13 mouse cellular contexts compared by ENCODE assay signal in the genomic region with DNA sequence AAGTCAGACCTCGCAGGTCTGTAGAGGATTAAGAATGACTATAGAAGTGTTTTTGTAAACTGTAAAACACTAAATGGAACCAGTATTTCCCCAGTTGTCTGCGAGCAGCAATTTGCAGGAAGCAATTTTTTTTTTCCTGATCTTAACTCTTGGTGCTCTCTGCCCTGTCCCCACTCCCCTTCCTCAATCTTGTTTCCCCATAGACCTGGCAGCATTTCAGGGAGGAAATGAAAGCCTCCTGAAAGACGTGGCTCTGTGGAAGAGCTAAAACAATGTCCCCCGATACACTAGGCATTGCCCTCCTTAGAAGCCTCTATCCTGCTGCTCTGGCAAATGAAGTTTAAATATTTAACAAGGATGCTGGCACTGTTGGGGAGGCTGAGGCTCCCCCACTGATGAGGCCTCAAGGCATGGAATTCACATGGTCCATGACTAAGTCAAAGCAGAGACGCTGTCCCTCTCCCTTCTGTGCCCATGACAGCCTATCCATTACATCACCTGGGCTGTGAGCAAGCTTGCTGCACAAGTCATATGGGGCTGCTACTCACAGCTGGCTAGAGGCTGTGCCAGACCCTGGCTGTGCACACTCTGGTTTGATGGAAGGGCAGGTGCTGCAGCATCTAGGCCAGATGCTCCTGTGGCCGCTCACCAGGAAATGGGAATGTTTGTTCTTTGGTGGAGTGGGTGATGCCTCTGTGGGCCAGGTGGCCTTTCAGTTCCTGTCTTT. TPM values are rescaled to one million over a fixed set of nuclear protein-coding genes. Genes with fewer than 3 reads are reported as not detected.
A peak's percentile ranks its signal among the peaks of the same experiment; 100 is the strongest.
DNase-seq lines count a peak whose midpoint lies in the region; ATAC-seq lines count a peak whose summit lies in the region.
"Had no signal": no experiment of that assay in that cellular context is flagged by ENCODE, and none has a peak within 500 bp of the region (broad histone marks: within the 10 kb centered on the region; RNA-seq: fewer than 3 reads in every experiment).

No protein-coding gene starts in this region.

- no peak overlapping the region for H3K4me3 ChIP-seq in forebrain, embryonic 14.5 days (ENCODE audit: low read depth, low read length)
- H3K4me3 ChIP-seq in forebrain, embryonic 16.5 days (replicated peaks; ENCODE audit: low read length) = no peak overlapping the region
- H3K4me3 ChIP-seq in neural tube, embryonic 15.5 days (replicated peaks) = no peak overlapping the region
- H3K4me3 ChIP-seq in limb, embryonic 13.5 days = no peak overlapping the region
- H3K4me3 ChIP-seq: embryonic facial prominence, embryonic 12.5 days had no signal

- ATAC-seq in forebrain, embryonic 14.5 days = no peak
- no peak for ATAC-seq in forebrain, embryonic 16.5 days
- ATAC-seq in neural tube, embryonic 15.5 days (ENCODE audit: low FRiP score) = no peak
- ATAC-seq in limb, embryonic 13.5 days (ENCODE audit: low FRiP score, low read depth) = peak; percentile 28; the same call in 1 of the 2 replicates
- ATAC-seq: lung, postnatal 0 days had no signal

- no peaks in the 10 kb centered on the region for H3K9me3 ChIP-seq in forebrain, embryonic 14.5 days (replicated peaks; ENCODE audit: control insufficient read depth, low read length)
- no peaks in the 10 kb centered on the region for H3K9me3 ChIP-seq in forebrain, embryonic 16.5 days (ENCODE audit: control insufficient read depth, low read length)
- no peaks in the 10 kb centered on the region for H3K9me3 ChIP-seq in neural tube, embryonic 15.5 days (replicated peaks)
- no peaks in the 10 kb centered on the region for H3K9me3 ChIP-seq in limb, embryonic 13.5 days
- H3K9me3 ChIP-seq: embryonic facial prominence, embryonic 12.5 days had no signal

- no peak overlapping the region for H3K27ac ChIP-seq in forebrain, embryonic 14.5 days (ENCODE audit: low read depth, low read length)
- no peak overlapping the region for H3K27ac ChIP-seq in forebrain, embryonic 16.5 days (ENCODE audit: low read length)
- no peak overlapping the region for H3K27ac ChIP-seq in neural tube, embryonic 15.5 days (replicated peaks)
- no peak overlapping the region for H3K27ac ChIP-seq in limb, embryonic 13.5 days
- H3K27ac ChIP-seq: embryonic facial prominence, embryonic 12.5 days had no signal

- no peak overlapping the region for H3K4me2 ChIP-seq in forebrain, embryonic 14.5 days (ENCODE audit: low read length)
- no peak overlapping the region for H3K4me2 ChIP-seq in forebrain, embryonic 16.5 days (ENCODE audit: low read length)
- H3K4me2 ChIP-seq in neural tube, embryonic 15.5 days = no peak overlapping the region
- no peak overlapping the region for H3K4me2 ChIP-seq in limb, embryonic 13.5 days (replicated peaks)
- H3K4me2 ChIP-seq: embryonic facial prominence, embryonic 12.5 days; heart, embryonic 11.5 days had no signal

- DNase-seq in forebrain, embryonic 14.5 days (ENCODE audit: low spot score) = peak; percentile 14
- peak; percentile 20 for DNase-seq in neural tube, embryonic 10.5 days (ENCODE audit: extremely low spot score, low spot score)
- DNase-seq in thymus, postnatal 36 days = peak; percentile 33 to 67
- DNase-seq in adrenal gland, adult 18-20 months (ENCODE audit: low spot score in 2 of 2) = no peak
- DNase-seq in kidney, postnatal 36 days = no peak
- DNase-seq: adrenal gland, adult 2 months; right cerebral cortex, adult 18-20 months had no signal

- WGBS in forebrain, embryonic 14.5 days = 61% methylated on average over 6 of the region's 6 CpGs
- WGBS in forebrain, embryonic 16.5 days = 56% methylated on average over 6 of the region's 6 CpGs
- WGBS in neural tube, embryonic 15.5 days = 48% methylated on average over 6 of the region's 6 CpGs
- WGBS in limb, embryonic 13.5 days = 25% methylated on average over 6 of the region's 6 CpGs

- H3K4me1 ChIP-seq in forebrain, embryonic 14.5 days (ENCODE audit: control insufficient read depth, insufficient read depth, low read length) = peaks cover 3% of the 10 kb centered on the region
- H3K4me1 ChIP-seq in forebrain, embryonic 16.5 days (replicated peaks; ENCODE audit: control insufficient read depth, insufficient read depth, low read length) = peaks cover 4% of the 10 kb centered on the region; the same call in 1 of the 2 replicates
- H3K4me1 ChIP-seq in neural tube, embryonic 15.5 days = peaks cover 8% of the 10 kb centered on the region
- H3K4me1 ChIP-seq in limb, embryonic 13.5 days = peaks cover 7% of the 10 kb centered on the region

- H3K36me3 ChIP-seq in forebrain, embryonic 14.5 days (ENCODE audit: control insufficient read depth, insufficient read depth, low read length) = no peaks in the 10 kb centered on the region
- H3K36me3 ChIP-seq in forebrain, embryonic 16.5 days (ENCODE audit: control insufficient read depth, insufficient read depth) = no peaks in the 10 kb centered on the region
- no peaks in the 10 kb centered on the region for H3K36me3 ChIP-seq in neural tube, embryonic 15.5 days
- no peaks in the 10 kb centered on the region for H3K36me3 ChIP-seq in limb, embryonic 13.5 days
- H3K36me3 ChIP-seq: embryonic facial prominence, embryonic 12.5 days had no signal

- H3K9ac ChIP-seq in forebrain, embryonic 14.5 days (ENCODE audit: low read length) = no peak overlapping the region
- no peak overlapping the region for H3K9ac ChIP-seq in forebrain, embryonic 16.5 days (replicated peaks; ENCODE audit: low read depth, low read length)
- no peak overlapping the region for H3K9ac ChIP-seq in neural tube, embryonic 15.5 days (replicated peaks)
- no peak overlapping the region for H3K9ac ChIP-seq in limb, embryonic 13.5 days
- H3K9ac ChIP-seq: embryonic facial prominence, embryonic 12.5 days had no signal

- H3K27me3 ChIP-seq in forebrain, embryonic 14.5 days (replicated peaks; ENCODE audit: control insufficient read depth, insufficient read depth, low read length) = no peaks in the 10 kb centered on the region
- H3K27me3 ChIP-seq in forebrain, embryonic 16.5 days (replicated peaks; ENCODE audit: control insufficient read depth, insufficient read depth, low read length) = no peaks in the 10 kb centered on the region
- H3K27me3 ChIP-seq in neural tube, embryonic 15.5 days (replicated peaks) = no peaks in the 10 kb centered on the region
- H3K27me3 ChIP-seq in limb, embryonic 13.5 days = no peaks in the 10 kb centered on the region
- H3K27me3 ChIP-seq: embryonic facial prominence, embryonic 12.5 days had no signal

RNA-seq across cellular contexts. Expression of a gene that starts 43.8 kb away (rescaled TPM):
- polyA plus RNA-seq in forebrain, embryonic 14.5 days (2014; fragmentation: Nextera tagmentation; extraction: Ambion mirVana) = 3.6 and 4.2 TPM in 2 replicates
- 2.8 and 5.1 TPM in 2 replicates for polyA plus RNA-seq in forebrain, embryonic 16.5 days (2015; fragmentation: Nextera tagmentation; extraction: Ambion mirVana)
- polyA plus RNA-seq in neural tube, embryonic 15.5 days (2015; fragmentation: Nextera tagmentation; extraction: Ambion mirVana) = 4.7 and 6.2 TPM in 2 replicates
- 5.4 and 5.5 TPM in 2 replicates for polyA plus RNA-seq in limb, embryonic 13.5 days (2015; fragmentation: Nextera tagmentation; extraction: Ambion mirVana)
- 10 to 100 TPM; 30.5 to 40.9 TPM for total RNA-seq in adrenal gland, adult 18-20 months (2021)

Comparison
In these comparisons a context has a peak if more than half of its experiments do, and no peak if none do; other contexts are left out.
1. DNase-seq: peak in forebrain, embryonic 14.5 days (single experiment), neural tube, embryonic 10.5 days (single experiment) and thymus, postnatal 36 days (2 of 2); none in adrenal gland, adult 18-20 months (0 of 2) and kidney, postnatal 36 days (0 of 2).